Mouse (Mus musculus) olfactory bulb, adult 2 months (tissue): ENCODE measurements around the gene Slc25a18.

Source experiments
- CTCF ChIP-seq: fragments of 200-500 bp; IDR thresholded peaks from 2 replicates; pipeline ENCODE4 v1.5.1; 2012; ENCODE audit warnings: low read depth, mild to moderate bottlenecking, low read length, moderate library complexity; ENCODE audit not compliant: insufficient read depth
- POLR2A ChIP-seq: fragments of 200-500 bp; IDR thresholded peaks from 2 replicates; pipeline ENCODE4 v1.6.1; 2012; ENCODE audit warnings: mild to moderate bottlenecking, low read depth, low read length, moderate library complexity; ENCODE audit not compliant: insufficient read depth

DNA sequence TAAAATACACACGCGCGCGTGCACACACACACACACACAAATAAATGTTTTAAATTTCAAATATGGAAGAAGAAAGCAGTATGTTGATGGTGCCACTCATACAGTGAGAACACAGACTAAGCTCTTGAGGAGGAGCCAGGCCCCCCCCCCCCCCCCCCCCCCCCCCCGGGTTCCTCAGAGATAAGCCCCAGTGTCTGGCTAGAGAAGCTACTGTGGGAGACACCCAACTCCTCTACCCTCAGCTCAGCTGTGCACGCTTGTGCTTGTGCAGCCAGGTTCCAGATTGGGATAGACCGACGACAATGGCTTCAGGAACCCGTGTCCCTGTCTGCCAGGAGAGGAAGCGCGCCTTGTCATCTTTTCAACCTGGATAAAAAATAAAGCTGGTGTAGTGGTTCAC, 16.8 kb downstream of the Slc25a18 start:
- TF ChIP-seq CTCF (no peak), POLR2A (no peak)
